Mouse (Mus musculus) ovary, postnatal 10 days (tissue): ENCODE data around the gene Igfbp1.

ENCODE experiments used
- DNase-seq: peaks from one replicate; pipeline ENCODE4 v3.0.0; 2022; ENCODE audit warnings: low spot score

Igfbp1 gene

GRCm38 (mm10) chr11:7197491-7197941 is at the start of gene Igfbp1:
Gene Igfbp1 (plus strand): TSS chr11:7197782.
- DNase-seq, result no peak

- DNase-seq, result no peak
Observed at GRCm38 (mm10) chr11:7147945-7148344, 49.6 kb upstream of the Igfbp1 start.

- no peak for DNase-seq
Observed at GRCm38 (mm10) chr11:7149471-7149870, 48.1 kb upstream of the Igfbp1 start.

GRCm38 (mm10) chr11:7150511-7150910 is 47.1 kb upstream of the Igfbp1 start:
- no peak for DNase-seq

GRCm38 (mm10) chr11:7152371-7152770 is 45.2 kb upstream of the Igfbp1 start:
- DNase-seq, result no peak

GRCm38 (mm10) chr11:7153081-7153480 is 44.5 kb upstream of the Igfbp1 start:
- no peak for DNase-seq

GRCm38 (mm10) chr11:7156427-7156826 is 41.2 kb upstream of the Igfbp1 start:
- no peak for DNase-seq

GRCm38 (mm10) chr11:7158196-7158595 is 39.4 kb upstream of the Igfbp1 start:
- DNase-seq, result no peak

- no peak for DNase-seq
Observed at GRCm38 (mm10) chr11:7160146-7160545, 37.4 kb upstream of the Igfbp1 start.

GRCm38 (mm10) chr11:7160637-7161101 is 36.9 kb upstream of the Igfbp1 start:
- DNase-seq, result no peak

- DNase-seq, result no peak
Observed at GRCm38 (mm10) chr11:7161502-7162174, 35.9 kb upstream of the Igfbp1 start.

- no peak for DNase-seq
Observed at GRCm38 (mm10) chr11:7164416-7164815, 33.2 kb upstream of the Igfbp1 start.

GRCm38 (mm10) chr11:7169645-7170044 is 27.9 kb upstream of the Igfbp1 start:
- no peak for DNase-seq

- DNase-seq, result no peak
Observed at GRCm38 (mm10) chr11:7173664-7174063, 23.9 kb upstream of the Igfbp1 start.

GRCm38 (mm10) chr11:7178724-7179123 is 18.9 kb upstream of the Igfbp1 start:
- no peak for DNase-seq

GRCm38 (mm10) chr11:7179276-7179675 is 18.3 kb upstream of the Igfbp1 start:
- no peak for DNase-seq

GRCm38 (mm10) chr11:7182409-7183042 is 15.1 kb upstream of the Igfbp1 start:
- DNase-seq, result no peak

GRCm38 (mm10) chr11:7184420-7184819 is 13.2 kb upstream of the Igfbp1 start:
- DNase-seq, result no peak

GRCm38 (mm10) chr11:7187472-7187871 is 10.1 kb upstream of the Igfbp1 start:
- DNase-seq, result no peak

- no peak for DNase-seq
Observed at GRCm38 (mm10) chr11:7188469-7188868, 9.1 kb upstream of the Igfbp1 start, which contains the start of gene Gm11985. Gene Gm11985 (minus strand): TSS chr11:7188569.

- no peak for DNase-seq
Observed at GRCm38 (mm10) chr11:7192710-7193109, 4.9 kb upstream of the Igfbp1 start.

GRCm38 (mm10) chr11:7193134-7193533 is 4.4 kb upstream of the Igfbp1 start:
- no peak for DNase-seq
